Mouse (Mus musculus) embryonic facial prominence, embryonic 11.5 days (tissue): ENCODE results near the gene Tsen2. TPM values are rescaled to one million over a fixed set of nuclear protein-coding genes. Genes with fewer than 3 reads are reported as not detected.
A peak's percentile ranks its signal among the peaks of the same experiment; 100 is the strongest.

Source experiments
- ATAC-seq: fragments of 200-750 bp; cut with Nextera tagmentation; replicated peaks from 2 replicates; pipeline ENCODE4 v1.8.0; 2017; ENCODE audit warnings: low read depth; ENCODE audit not compliant: insufficient number of reproducible peaks, low FRiP score, low TSS enrichment
- DNase-seq: peaks from one replicate; pipeline ENCODE4 v3.0.0-alpha.2; 2015; ENCODE audit warnings: low spot score
- H3K27ac ChIP-seq: fragments of 300-500 bp; sonication (generic); replicated peaks from 2 replicates; pipeline ENCODE4 v1.5.1; 2014; ENCODE audit warnings: mild to moderate bottlenecking, low read depth, low read length, control low read depth
- H3K27me3 ChIP-seq: fragments of 300-500 bp; sonication (generic); 2 replicates; pipeline ENCODE4 v1.6.1; 2014; ENCODE audit warnings: mild to moderate bottlenecking, low read length, moderate library complexity, mixed read lengths; ENCODE audit not compliant: control insufficient read depth, insufficient read depth
- H3K36me3 ChIP-seq: fragments of 300-500 bp; sonication (generic); replicated peaks from 2 replicates; pipeline ENCODE4 v1.6.1; 2014; ENCODE audit warnings: low read depth, mild to moderate bottlenecking, low read length, moderate library complexity, mixed read lengths; ENCODE audit not compliant: control insufficient read depth, insufficient read depth
- H3K4me1 ChIP-seq: fragments of 300-500 bp; sonication (generic); 2 replicates; pipeline ENCODE4 v1.6.1; 2014; ENCODE audit warnings: low read length, mixed read lengths; ENCODE audit not compliant: control insufficient read depth, insufficient read depth
- H3K4me2 ChIP-seq: fragments of 300-500 bp; sonication (generic); 2 replicates; pipeline ENCODE4 v1.6.1; 2014; ENCODE audit warnings: low read depth, mild to moderate bottlenecking, control low read depth, low read length, moderate library complexity
- H3K4me3 ChIP-seq: fragments of 300-500 bp; sonication (generic); 2 replicates; pipeline ENCODE4 v1.5.1; 2014; ENCODE audit warnings: low read depth, low read length, control low read depth
- H3K9ac ChIP-seq: fragments of 300-500 bp; sonication (generic); replicated peaks from 2 replicates; pipeline ENCODE4 v1.6.1; 2014; ENCODE audit warnings: mild to moderate bottlenecking, control low read depth, low read length
- H3K9me3 ChIP-seq: fragments of 300-500 bp; sonication (generic); replicated peaks from 2 replicates; pipeline ENCODE4 v1.6.1; 2016; ENCODE audit warnings: mild to moderate bottlenecking, low read length, inconsistent platforms, mixed read lengths; ENCODE audit not compliant: control insufficient read depth
- WGBS: fragments of 180-500 bp; shearing (Covaris S2); extraction: QIAGEN DNeasy Blood & Tissue Kit; methylation state at CpG from one replicate; pipeline ENCODE4 v1.1.7; 2014; 5-methylcytosine and 5-hydroxymethylcytosine counted together
- polyA plus RNA-seq: library from polyadenylated mRNA; unstranded; fragments of >200 nt; fragmentation: Nextera tagmentation; extraction: Ambion mirVana; gene quantifications from 2 replicates; pipeline ENCODE4 v1.2.1, GENCODE M21; 2014

Tsen2 gene
- polyA plus RNA-seq, 1 experiment from 2014 or later, result 29.4 TPM

GRCm38 (mm10) chr6:115593252-115593651 is 48.8 kb downstream of the Tsen2 start:
- Histone ChIP-seq H3K4me3 (no peak overlapping the region), H3K4me1 (no peaks in the 10 kb centered on the region; the same call in 1 of the 2 replicates), H3K27ac (no peak overlapping the region), H3K9me3 (no peaks in the 10 kb centered on the region), H3K4me2 (no peak overlapping the region), H3K36me3 (no peaks in the 10 kb centered on the region), H3K9ac (no peak overlapping the region), H3K27me3 (no peaks in the 10 kb centered on the region)
- ATAC-seq, result no peak
- WGBS, result 85% methylated on average over 4 of the region's 4 CpGs
- no peak for DNase-seq

GRCm38 (mm10) chr6:115594463-115594862 is 50.0 kb downstream of the Tsen2 start:
- WGBS, result 86% methylated on average over 3 of the region's 3 CpGs

GRCm38 (mm10) chr6:115595667-115596066 is 51.2 kb downstream of the Tsen2 start:
- H3K27ac ChIP-seq, result no peak overlapping the region
- H3K27me3 ChIP-seq, result no peaks in the 10 kb centered on the region
- WGBS, result 61% methylated on average over 3 of the region's 3 CpGs
- ATAC-seq (no peak), DNase-seq (no peak)
- H3K4me2 ChIP-seq, result no peak overlapping the region
- H3K4me3 ChIP-seq, result no peak overlapping the region
- no peaks in the 10 kb centered on the region; the same call in 1 of the 2 replicates for H3K4me1 ChIP-seq
- no peaks in the 10 kb centered on the region for H3K36me3 ChIP-seq
- no peaks in the 10 kb centered on the region for H3K9me3 ChIP-seq
- H3K9ac ChIP-seq, result no peak overlapping the region

More at GRCm38 (mm10) chr6:115594463-115594862, 50.0 kb downstream of the Tsen2 start:
- Histone ChIP-seq H3K4me1 (no peaks in the 10 kb centered on the region; the same call in 1 of the 2 replicates), H3K4me3 (no peak overlapping the region), H3K4me2 (no peak overlapping the region), H3K27ac (no peak overlapping the region), H3K36me3 (no peaks in the 10 kb centered on the region), H3K9me3 (no peaks in the 10 kb centered on the region), H3K27me3 (no peaks in the 10 kb centered on the region), H3K9ac (no peak overlapping the region)
- DNase-seq (no peak), ATAC-seq (no peak)

GRCm38 (mm10) chr6:115601322-115601714 is 56.9 kb downstream of the Tsen2 start:
- Histone ChIP-seq H3K4me3 (no peak overlapping the region), H3K9me3 (no peaks in the 10 kb centered on the region), H3K9ac (no peak overlapping the region), H3K36me3 (no peaks in the 10 kb centered on the region), H3K27ac (no peak overlapping the region), H3K4me2 (peak overlapping the region; percentile 45; the same call in 1 of the 2 replicates), H3K4me1 (no peaks in the 10 kb centered on the region), H3K27me3 (no peaks in the 10 kb centered on the region)
- DNase-seq (peak; percentile 3), ATAC-seq (no peak)
- WGBS, result 61% methylated on average over 4 of the region's 4 CpGs

- Histone ChIP-seq H3K4me3 (peak within 1 kb of the TSS; percentile 58), H3K27ac (no peak within 1 kb of the TSS), H3K27me3 (no peaks in the 10 kb centered on the region), H3K9ac (peak within 1 kb of the TSS; percentile 73), H3K4me2 (peak within 1 kb of the TSS; percentile 45), H3K9me3 (no peaks in the 10 kb centered on the region), H3K36me3 (no peaks in the 10 kb centered on the region), H3K4me1 (no peaks in the 10 kb centered on the region)
- ATAC-seq (peak; percentile 93), DNase-seq (peak; percentile 89)
- WGBS, result under 1% methylated on average over 61 of the region's 61 CpGs
Observed at GRCm38 (mm10) chr6:115601715-115602523, 57.5 kb downstream of the Tsen2 start, which contains the start of gene Mkrn2. TSS of gene Mkrn2 (plus strand) at chr6:115601902.

- H3K9ac ChIP-seq, result no peak overlapping the region
Observed at GRCm38 (mm10) chr6:115606461-115606860, 62.0 kb downstream of the Tsen2 start.

GRCm38 (mm10) chr6:115607429-115607828 is 63.0 kb downstream of the Tsen2 start:
- Histone ChIP-seq H3K9ac (no peak overlapping the region), H3K4me2 (no peak overlapping the region), H3K4me1 (no peaks in the 10 kb centered on the region), H3K27ac (no peak overlapping the region), H3K27me3 (no peaks in the 10 kb centered on the region), H3K36me3 (no peaks in the 10 kb centered on the region), H3K9me3 (no peaks in the 10 kb centered on the region), H3K4me3 (no peak overlapping the region)
- DNase-seq (no peak), ATAC-seq (no peak)
- 86% methylated on average over 4 of the region's 4 CpGs for WGBS

More at GRCm38 (mm10) chr6:115606461-115606860, 62.0 kb downstream of the Tsen2 start:
- 84% methylated on average over 1 of the region's 1 CpGs for WGBS
- Histone ChIP-seq H3K36me3 (no peaks in the 10 kb centered on the region), H3K27me3 (no peaks in the 10 kb centered on the region), H3K4me1 (no peaks in the 10 kb centered on the region), H3K4me2 (no peak overlapping the region), H3K9me3 (no peaks in the 10 kb centered on the region), H3K27ac (no peak overlapping the region), H3K4me3 (no peak overlapping the region)
- ATAC-seq, result no peak
- DNase-seq, result no peak

- Histone ChIP-seq H3K9me3 (no peaks in the 10 kb centered on the region), H3K27me3 (no peaks in the 10 kb centered on the region), H3K4me2 (no peak overlapping the region), H3K4me3 (no peak overlapping the region), H3K27ac (no peak overlapping the region), H3K9ac (no peak overlapping the region), H3K4me1 (no peaks in the 10 kb centered on the region), H3K36me3 (no peaks in the 10 kb centered on the region)
- WGBS, result 58% methylated on average over 3 of the region's 3 CpGs
- ATAC-seq, result no peak
- DNase-seq, result peak; percentile 24
Observed at GRCm38 (mm10) chr6:115609121-115609520, 64.7 kb downstream of the Tsen2 start.
